Mouse (Mus musculus) layer of hippocampus, adult 8-10 months (tissue): Measurements from ENCODE around the gene Tspan6. TPM values are rescaled to one million over a fixed set of nuclear protein-coding genes. Genes with fewer than 3 reads are reported as not detected.

ENCODE experiments used
- DNase-seq, 2 experiments: peaks; one replicate each; pipeline ENCODE4 v3.0.0; 2022; ENCODE audit warnings: low spot score in 2 of 2
- total RNA-seq, 4 experiments: library from RNA; stranded (reverse); gene quantifications; 2 replicates each; pipeline ENCODE4 v1.2.4; 2022

The Tspan6 gene
- 10 to 100 TPM; 15.2 to 18.1 (median 16.2) TPM for total RNA-seq

GRCm38 (mm10) chrX:133898014-133898542, at the start of gene Tspan6:
Gene Tspan6 (minus strand): TSS chrX:133898429.
- DNase-seq = peak; percentile 70 to 80

GRCm38 (mm10) chrX:133947427-133947826, 49.2 kb upstream of the Tspan6 start:
- peak; percentile 19 to 50 for DNase-seq

- DNase-seq = no peak
Measured at GRCm38 (mm10) chrX:133939561-133939960, 41.3 kb upstream of the Tspan6 start.

- DNase-seq = no peak
Measured at GRCm38 (mm10) chrX:133936605-133937225, 38.5 kb upstream of the Tspan6 start.

GRCm38 (mm10) chrX:133931302-133932013, 33.2 kb upstream of the Tspan6 start:
- DNase-seq = peak in 1 of 2 experiments; percentile 10

GRCm38 (mm10) chrX:133926760-133927159, 28.5 kb upstream of the Tspan6 start:
- no peak for DNase-seq

GRCm38 (mm10) chrX:133921187-133921586, 23.0 kb upstream of the Tspan6 start:
- DNase-seq = no peak

- DNase-seq = no peak
Measured at GRCm38 (mm10) chrX:133914219-133914618, 16.0 kb upstream of the Tspan6 start.

- DNase-seq = no peak
Measured at GRCm38 (mm10) chrX:133913006-133913405, 14.8 kb upstream of the Tspan6 start.

- no peak for DNase-seq
Measured at GRCm38 (mm10) chrX:133911397-133912103, 13.3 kb upstream of the Tspan6 start.

GRCm38 (mm10) chrX:133908261-133908660, 10.0 kb upstream of the Tspan6 start, which contains the start of gene Srpx2:
Gene Srpx2 (plus strand): TSS chrX:133908426.
- no peak for DNase-seq

- no peak for DNase-seq
Measured at GRCm38 (mm10) chrX:133888111-133888510, 10.1 kb downstream of the Tspan6 start.

- no peak for DNase-seq
Measured at GRCm38 (mm10) chrX:133887308-133887707, 10.9 kb downstream of the Tspan6 start.

GRCm38 (mm10) chrX:133869743-133870142, 28.5 kb downstream of the Tspan6 start:
- DNase-seq = no peak

GRCm38 (mm10) chrX:133853637-133854036, 44.6 kb downstream of the Tspan6 start:
- no peak for DNase-seq

- no peak for DNase-seq
Measured at GRCm38 (mm10) chrX:133850680-133851079, 47.5 kb downstream of the Tspan6 start, which contains the start of gene Tnmd. Gene Tnmd (plus strand): TSS chrX:133850980.

Other genes with a start within 250 kb of the Tspan6 start
- 10 to 100 TPM; 62.5 to 82.1 (median 71.9) TPM for gene Pcdh19, start 209.4 kb downstream of the Tspan6 start, total RNA-seq
- under 1 TPM in 1 of 4 experiments, not detected in 3; 0.36 TPM for gene Tnmd, start 47.4 kb downstream of the Tspan6 start, total RNA-seq
- gene Srpx2, start 10.0 kb upstream of the Tspan6 start, total RNA-seq = 1 to 10 TPM in 1 of 4 experiments, under 1 TPM in 3; 0.52 to 1.1 (median 0.90) TPM
- gene Sytl4, start 83.4 kb upstream of the Tspan6 start, total RNA-seq = 1 to 10 TPM in 3 of 4 experiments, under 1 TPM in 1; 0.71 to 2.3 (median 1.3) TPM
- 100 to 1,000 TPM in 3 of 4 experiments, 10 to 100 TPM in 1; 98.4 to 112 (median 107) TPM for gene Cstf2, start 160.8 kb upstream of the Tspan6 start, total RNA-seq